Mouse (Mus musculus): ENCODE measurements around the gene Atg10.
A peak's percentile ranks its signal among the peaks of the same experiment; 100 is the strongest.
"Not testable (repeated sequence)": the region's sequence is repeated elsewhere in the genome, so short reads cannot be mapped to it uniquely, and the experiment has no call there.

Gene Atg10

GRCm38 (mm10) chr13:90939192-90939591, 284.6 kb downstream of the Atg10 start:
- no peak for ATAC-seq (ENCODE audit: low TSS enrichment)

GRCm38 (mm10) chr13:90935852-90936251, 287.9 kb downstream of the Atg10 start:
- no peak for ATAC-seq (ENCODE audit: low TSS enrichment)

- no peak for ATAC-seq (ENCODE audit: low TSS enrichment)
Measured at GRCm38 (mm10) chr13:90933256-90933655, 290.5 kb downstream of the Atg10 start.

DNA sequence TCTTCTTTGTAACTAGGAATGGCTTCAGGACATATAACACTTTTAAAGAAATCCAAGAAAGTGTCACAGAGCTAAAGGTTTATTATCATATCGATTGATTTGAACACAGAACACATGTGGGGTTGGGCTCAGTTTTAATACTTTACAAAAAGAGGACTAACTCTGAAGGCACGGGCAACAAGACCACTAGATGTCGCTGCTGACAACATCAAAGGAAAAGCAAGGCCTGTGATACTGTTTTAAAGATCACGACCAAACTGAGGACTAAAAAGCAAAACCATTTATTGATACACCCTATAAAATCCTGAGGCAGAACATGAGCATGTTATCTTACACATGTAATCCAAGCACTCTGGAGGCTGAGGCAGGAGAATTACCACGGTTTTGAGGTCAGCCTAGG, 293.9 kb downstream of the Atg10 start:
- peak; percentile 88 for ATAC-seq (ENCODE audit: low TSS enrichment)

GRCm38 (mm10) chr13:90928266-90928665, 295.5 kb downstream of the Atg10 start:
- ATAC-seq (ENCODE audit: low TSS enrichment), result not testable (repeated sequence)

- no peak for ATAC-seq (ENCODE audit: low TSS enrichment)
Measured at GRCm38 (mm10) chr13:90926938-90927633, 296.7 kb downstream of the Atg10 start.

DNA sequence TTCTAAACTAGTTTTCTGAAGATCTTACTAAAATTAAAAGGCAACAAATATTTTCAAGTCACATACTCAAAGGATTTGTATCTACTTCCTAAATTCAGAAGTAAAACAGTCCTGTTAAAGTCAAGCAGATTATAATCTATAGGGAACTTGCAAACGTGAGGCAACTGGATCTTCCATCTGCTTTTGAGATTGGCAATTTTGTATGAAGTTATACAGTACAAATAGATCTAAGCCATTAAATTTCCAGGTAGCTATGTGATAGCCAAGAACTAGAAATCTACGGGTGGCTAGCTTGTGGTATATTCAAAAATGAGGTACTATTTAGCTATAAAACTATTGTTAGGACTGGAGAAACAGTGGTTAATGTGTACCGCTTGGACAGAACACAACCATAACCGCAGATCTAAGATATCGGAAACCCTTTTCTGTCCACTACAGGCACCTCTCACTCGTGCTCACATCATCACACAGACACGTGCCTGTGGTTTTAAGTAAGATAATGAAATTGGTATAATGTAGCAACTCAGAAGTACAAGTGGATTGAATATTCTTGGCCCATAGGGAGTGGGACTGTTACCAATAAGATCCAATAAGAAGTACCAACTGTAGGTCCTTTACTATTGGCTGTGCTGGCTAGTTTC, 297.5 kb downstream of the Atg10 start:
- ATAC-seq (ENCODE audit: low TSS enrichment), result no peak

GRCm38 (mm10) chr13:90925191-90925590, 298.6 kb downstream of the Atg10 start:
- ATAC-seq (ENCODE audit: low TSS enrichment), result no peak

DNA sequence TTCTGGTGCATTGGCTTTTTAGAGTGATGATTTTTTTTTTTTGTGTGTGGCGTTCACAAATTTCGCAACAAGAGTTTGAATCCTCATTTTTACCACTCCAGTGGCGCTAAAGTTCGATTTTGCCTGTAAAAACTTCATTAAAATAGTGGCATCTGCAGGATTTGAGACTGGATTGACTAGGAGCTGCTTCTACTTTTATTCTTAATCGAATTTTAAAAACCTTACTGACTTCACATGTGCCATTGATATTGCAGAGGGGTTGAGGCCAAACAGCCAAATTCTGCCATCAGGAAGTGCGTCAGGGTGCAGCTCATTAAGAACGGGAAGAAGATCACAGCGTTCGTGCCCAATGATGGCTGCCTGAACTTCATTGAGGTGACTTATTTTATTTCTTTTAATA, 299.7 kb downstream of the Atg10 start:
- no peak for ATAC-seq (ENCODE audit: low TSS enrichment)

GRCm38 (mm10) chr13:90923617-90924016, 300.2 kb downstream of the Atg10 start:
- not testable (repeated sequence) for ATAC-seq (ENCODE audit: low TSS enrichment)

DNA sequence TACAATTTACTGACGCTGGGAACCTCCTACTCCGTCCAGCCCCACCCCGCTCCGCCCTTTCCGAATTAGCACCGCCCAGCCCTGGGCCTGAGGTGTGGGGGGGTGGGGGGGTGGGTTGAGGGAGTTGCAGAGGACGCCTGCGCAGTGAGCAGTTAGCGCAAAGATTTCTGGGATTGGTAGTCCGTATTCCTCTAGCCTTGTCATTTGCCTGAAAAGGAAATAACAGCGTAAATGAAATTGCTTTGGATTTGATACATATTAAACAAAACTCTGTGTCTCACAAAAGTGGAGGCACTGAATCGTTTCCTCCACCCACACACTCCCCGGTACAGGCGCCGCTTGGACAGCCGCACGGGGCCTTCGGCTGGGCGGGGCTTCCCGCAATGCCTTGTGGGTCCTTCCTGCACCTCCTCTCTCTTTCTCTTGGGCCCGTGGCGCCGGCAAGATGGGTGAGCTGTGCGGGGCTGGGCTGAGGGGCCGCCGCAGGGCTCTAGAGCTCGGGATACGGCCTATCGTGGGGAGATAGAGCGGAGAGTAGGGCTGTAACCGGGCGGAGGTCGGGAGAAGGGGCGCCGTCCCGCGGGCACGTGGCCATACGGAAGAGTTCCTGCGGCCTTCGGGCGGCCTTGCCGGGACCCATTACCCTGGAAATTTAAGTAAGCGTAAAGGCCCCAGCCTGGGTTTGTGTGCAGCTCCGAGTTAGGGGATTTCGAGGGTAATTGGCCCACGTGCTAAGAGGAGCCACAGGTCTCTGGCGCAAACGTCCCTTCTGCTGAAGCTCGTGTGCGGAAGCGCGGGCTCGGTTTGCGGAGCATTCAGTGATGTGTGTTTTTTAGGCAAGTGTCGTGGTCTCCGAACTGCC, 300.8 kb downstream of the Atg10 start, which contains the start of gene Rps23:
Gene Rps23, plus strand, starts transcription at position 208 of the 862 bp plus-strand sequence.
- ATAC-seq (ENCODE audit: low TSS enrichment), result peak; percentile 96

DNA sequence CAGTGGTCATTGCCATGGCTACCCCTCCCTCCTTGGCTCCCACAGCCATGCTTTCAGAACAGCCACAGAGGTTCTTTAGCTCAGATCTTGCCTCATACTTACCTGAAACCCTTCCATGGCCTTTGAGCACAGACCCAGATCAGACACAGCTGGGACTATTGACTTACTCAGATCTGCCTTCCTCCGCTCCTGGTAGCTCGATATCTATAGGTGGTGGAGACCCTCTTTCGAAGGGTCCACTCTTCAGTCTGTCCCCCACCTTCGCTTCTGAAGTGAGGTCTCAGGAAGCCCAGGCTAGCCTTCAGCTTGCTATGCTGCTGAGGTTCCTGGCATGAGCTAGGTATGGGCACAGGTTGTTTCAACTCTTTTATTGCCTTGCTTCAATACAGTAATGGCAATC, 309.0 kb downstream of the Atg10 start:
- ATAC-seq (ENCODE audit: low TSS enrichment), result no peak

GRCm38 (mm10) chr13:90913675-90914192, 310.0 kb downstream of the Atg10 start:
- peak; percentile 78 for ATAC-seq (ENCODE audit: low TSS enrichment)

- ATAC-seq (ENCODE audit: low TSS enrichment), result peak; percentile 78
Measured at GRCm38 (mm10) chr13:90912760-90913674, 310.8 kb downstream of the Atg10 start.

- ATAC-seq (ENCODE audit: low TSS enrichment), result no peak
Measured at GRCm38 (mm10) chr13:90907376-90907775, 316.4 kb downstream of the Atg10 start.

GRCm38 (mm10) chr13:90905176-90905575, 318.6 kb downstream of the Atg10 start, which contains the start of gene Atp6ap1l:
Atp6ap1l (minus strand) TSS chr13:90905355.
- ATAC-seq (ENCODE audit: low TSS enrichment), result peak; percentile 92

DNA sequence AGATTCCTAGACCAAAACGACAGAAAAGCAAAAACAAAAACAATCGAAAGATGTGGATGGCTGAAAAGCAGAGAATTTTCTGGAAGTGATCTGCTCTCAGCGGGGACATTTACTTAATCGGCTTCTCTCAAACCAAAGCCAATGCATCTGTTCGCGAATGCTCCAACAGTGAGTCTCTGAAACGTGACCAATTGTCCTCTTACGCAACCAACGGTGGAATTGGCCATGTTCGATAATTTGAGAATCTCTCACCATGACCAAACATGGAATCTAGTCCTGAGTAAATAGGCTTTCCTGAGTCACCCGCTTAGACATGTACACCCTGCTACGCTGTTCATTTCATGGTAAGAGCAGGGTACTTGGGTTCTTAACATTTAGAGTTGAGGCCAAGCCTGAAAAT, 326.9 kb downstream of the Atg10 start:
- no peak for ATAC-seq (ENCODE audit: low TSS enrichment)

- peak; percentile 66 for ATAC-seq (ENCODE audit: low TSS enrichment)
Measured at GRCm38 (mm10) chr13:90896098-90896497, 327.7 kb downstream of the Atg10 start.

GRCm38 (mm10) chr13:90894819-90895218, 328.9 kb downstream of the Atg10 start:
- ATAC-seq (ENCODE audit: low TSS enrichment), result peak; percentile 83

DNA sequence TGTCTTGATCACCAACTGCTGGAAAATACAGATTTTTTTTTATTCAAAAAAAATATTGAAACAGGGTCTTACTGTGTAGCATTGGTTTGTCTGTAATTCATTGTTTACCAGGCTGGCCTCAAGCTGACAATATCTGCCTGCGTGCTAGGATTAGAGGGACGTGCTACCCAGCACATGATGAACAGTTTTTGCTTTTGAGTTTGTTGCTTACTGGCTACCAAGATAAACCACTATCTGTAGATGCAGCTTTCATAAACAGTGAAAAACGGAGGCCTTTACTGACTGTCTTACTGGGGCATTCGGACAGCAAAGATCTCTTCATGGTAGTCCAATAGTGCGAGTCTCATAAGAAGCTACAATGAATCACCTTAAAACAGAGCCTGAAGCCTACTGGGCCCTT, 333.7 kb downstream of the Atg10 start:
- no peak for ATAC-seq (ENCODE audit: low TSS enrichment)

- peak; percentile 87 for ATAC-seq (ENCODE audit: low TSS enrichment)
Measured at GRCm38 (mm10) chr13:90886568-90886983, 337.2 kb downstream of the Atg10 start.
